Mouse (Mus musculus): ENCODE data around the gene Arfip1. TPM values are rescaled to one million over a fixed set of nuclear protein-coding genes. Genes with fewer than 3 reads are reported as not detected.

The Arfip1 gene
- polyA plus RNA-seq (2014; fragmentation: Illumina TruSeq; extraction: RNeasy Lipid Tissue Mini Kit (QIAGEN cat#74804); ENCODE audit: insufficient read depth, low read depth, low replicate concordance) = 34.2 TPM

GRCm38 (mm10) chr3:84582023-84582912 is at the start of gene Arfip1:
TSS of gene Arfip1 (minus strand) at chr3:84582625.

GRCm38 (mm10) chr3:84593274-84593673 is 10.8 kb upstream of the Arfip1 start, which contains the start of gene Tigd4:
TSS of gene Tigd4 (plus strand) at chr3:84593574.

GRCm38 (mm10) chr3:84480006-84480897 is 102.2 kb downstream of the Arfip1 start, which contains the start of gene Fhdc1:
TSS of gene Fhdc1 (minus strand) at chr3:84480429.

Other genes starting within 250 kb of the Arfip1 start
- gene Fhdc1, start 102.2 kb downstream of the Arfip1 start, polyA plus RNA-seq (2014; fragmentation: Illumina TruSeq; extraction: RNeasy Lipid Tissue Mini Kit (QIAGEN cat#74804); ENCODE audit: insufficient read depth, low read depth, low replicate concordance) = 10.5 TPM
- not detected for gene Tigd4, start 10.9 kb upstream of the Arfip1 start, polyA plus RNA-seq (2014; fragmentation: Illumina TruSeq; extraction: RNeasy Lipid Tissue Mini Kit (QIAGEN cat#74804); ENCODE audit: insufficient read depth, low read depth, low replicate concordance)
- gene Tmem154, start 83.6 kb upstream of the Arfip1 start, polyA plus RNA-seq (2014; fragmentation: Illumina TruSeq; extraction: RNeasy Lipid Tissue Mini Kit (QIAGEN cat#74804); ENCODE audit: insufficient read depth, low read depth, low replicate concordance) = 7.8 TPM
- 7.5 TPM for gene Fbxw7, start 232.6 kb upstream of the Arfip1 start, polyA plus RNA-seq (2014; fragmentation: Illumina TruSeq; extraction: RNeasy Lipid Tissue Mini Kit (QIAGEN cat#74804); ENCODE audit: insufficient read depth, low read depth, low replicate concordance)